13 mouse cellular contexts compared by ENCODE assay signal in the genomic region with DNA sequence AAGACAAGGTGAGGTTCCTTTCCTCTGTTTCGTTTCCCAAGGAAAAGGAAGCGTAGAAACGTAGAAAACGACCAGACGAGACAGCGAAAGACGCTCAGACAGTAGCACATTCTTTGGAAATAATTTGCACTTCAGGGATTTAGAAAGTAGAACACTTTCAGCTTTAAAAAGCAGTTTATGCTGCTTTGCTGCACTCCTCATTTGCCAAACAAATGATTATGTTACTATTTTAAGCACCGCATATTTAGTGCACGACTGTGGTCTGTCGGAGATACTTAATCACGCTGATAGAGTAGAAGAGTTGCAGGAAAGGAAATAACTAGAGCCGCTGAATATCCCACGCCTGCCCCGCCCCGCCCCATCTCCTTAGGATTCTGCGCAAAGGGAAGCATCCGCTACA.
"Had no signal": no experiment of that assay in that cellular context is flagged by ENCODE, and none has a peak within 500 bp of the region (broad histone marks: within the 10 kb centered on the region; RNA-seq: fewer than 3 reads in every experiment).

No protein-coding gene starts in this region.

- ATAC-seq: liver, postnatal 0 days had no signal

- H3K4me2 ChIP-seq: kidney, embryonic 15.5 days; lung, embryonic 15.5 days; midbrain, embryonic 11.5 days; stomach, embryonic 15.5 days had no signal

- H3K9me3 ChIP-seq: kidney, embryonic 15.5 days; lung, embryonic 15.5 days; stomach, embryonic 15.5 days had no signal

- DNase-seq: kidney, adult 8-10 months; kidney, postnatal 36 days; layer of hippocampus, postnatal 36 days; liver, postnatal 0 days; lung, postnatal 4 days; midbrain, embryonic 14.5 days; thymus, postnatal 25 days had no signal

- H3K4me1 ChIP-seq: kidney, embryonic 15.5 days; stomach, embryonic 15.5 days had no signal

- H3K27me3 ChIP-seq: kidney, embryonic 15.5 days; lung, embryonic 15.5 days; stomach, embryonic 15.5 days had no signal

- H3K9ac ChIP-seq: kidney, embryonic 15.5 days; liver, embryonic 14.5 days; liver, postnatal 0 days; lung, embryonic 15.5 days; stomach, embryonic 15.5 days had no signal

- H3K36me3 ChIP-seq: kidney, embryonic 15.5 days; lung, embryonic 15.5 days; stomach, embryonic 15.5 days had no signal

- H3K27ac ChIP-seq: kidney, embryonic 15.5 days; left cerebral cortex, adult 2 months; liver, embryonic 14.5 days; lung, embryonic 15.5 days; stomach, embryonic 15.5 days had no signal

- H3K4me3 ChIP-seq: kidney, embryonic 15.5 days; left cerebral cortex, adult 2 months; lung, embryonic 15.5 days; stomach, embryonic 15.5 days had no signal
